8 mouse cellular contexts compared by ENCODE assay signal in the genomic region with DNA sequence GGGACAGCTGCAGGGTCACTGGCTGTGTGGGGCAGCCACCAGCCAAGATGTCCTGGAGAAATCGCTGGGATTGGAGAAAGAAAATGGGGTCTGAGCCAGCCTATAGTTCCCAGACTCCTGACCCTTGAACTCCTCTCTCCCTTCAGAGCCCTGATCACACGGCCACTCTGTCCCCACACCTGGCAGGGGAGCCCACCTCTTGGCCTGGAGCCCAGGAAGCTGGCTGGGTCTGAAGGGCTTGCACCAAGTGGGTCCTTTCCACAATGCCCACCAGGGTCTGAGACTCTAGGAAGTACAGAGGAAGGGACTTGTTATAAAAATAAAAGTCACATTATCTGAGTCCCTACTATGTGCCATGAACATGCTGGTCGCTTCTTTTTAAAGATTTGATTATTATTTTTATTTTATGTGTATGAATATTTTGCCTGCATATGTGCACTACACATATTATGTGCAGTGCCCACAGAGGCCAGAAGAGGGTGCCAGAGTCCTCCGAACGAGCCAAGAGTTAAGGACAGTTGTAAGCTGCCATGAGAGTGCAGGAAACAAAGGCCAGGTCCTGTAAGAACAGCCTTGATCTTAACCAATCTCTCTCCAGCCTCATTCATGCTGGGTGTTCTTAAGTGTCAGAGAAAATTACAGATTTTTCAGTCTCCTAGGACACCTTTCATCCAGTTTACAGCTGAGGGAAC. TPM values are rescaled to one million over a fixed set of nuclear protein-coding genes. Genes with fewer than 3 reads are reported as not detected.
DNase-seq lines count a peak whose midpoint lies in the region; ATAC-seq and TF ChIP-seq lines count a peak whose summit lies in the region.
"Had no signal": no experiment of that assay in that cellular context is flagged by ENCODE, and none has a peak within 500 bp of the region (broad histone marks: within the 10 kb centered on the region; RNA-seq: fewer than 3 reads in every experiment).

No protein-coding gene starts in this region.

- POLR2A ChIA-PET in Patski (lab: Charles Lee), result no interaction called here

- CTCF ChIA-PET in Patski (lab: Charles Lee), result interaction anchor here (0.7 to 2.9 kb wide), 10 partner anchors 11 to 186 kb away, joined by 3 to 16 read pairs (median 4); a partner anchor contains a TSS

- ATAC-seq in Patski, result no peak

- no peaks in the 10 kb centered on the region for H3K27me3 ChIP-seq in Patski

- in situ Hi-C loops in Patski (cut with MboI; ENCODE audit: low pct_unique_long_range_greater_than_20kb), result no loop called here

- DNase-seq in CD8-positive naive resting alpha-beta T cell, adult 2 months (ENCODE audit: low read depth in 2 of 2, low spot score in 2 of 2), result peak; percentile 42 to 58
- DNase-seq in Patski (ENCODE audit: low read depth, low spot score), result no peak
- peak; percentile 66 to 73 for DNase-seq in cerebellum, postnatal 36 days
- DNase-seq in gastrocnemius, adult 8-10 months (ENCODE audit: low spot score in 2 of 2), result peak; percentile 47 to 52
- peak; percentile 76 for DNase-seq in layer of hippocampus, adult 11-12 months (ENCODE audit: low spot score)
- peak; percentile 71 for DNase-seq in lung, postnatal 25 days (ENCODE audit: low spot score)
- peak; percentile 83 to 86 for DNase-seq in right cerebral cortex, adult 2 months (ENCODE audit: low spot score in 2 of 2)

- peak; percentile 86 for TF ChIP-seq CTCF in Patski (IDR thresholded peaks at IDR 0.05)

RNA-seq across cellular contexts. Expression of a gene that starts 11.3 kb away (rescaled TPM):
- 0.12 TPM for polyA plus RNA-seq in Patski (2021)
- not detected for total RNA-seq in gastrocnemius, adult 8-10 months (2022)

RNA-seq across cellular contexts. Expression of a gene that starts 19.2 kb away (rescaled TPM):
- polyA plus RNA-seq in Patski (2021), result 0.60 TPM
- under 1 TPM in 2 of 4 experiments, not detected in 2; 0.17 to 0.27 TPM for total RNA-seq in gastrocnemius, adult 8-10 months (2022)

RNA-seq across cellular contexts. Expression of a gene that starts 28.6 kb away (rescaled TPM):
- 1.2 TPM for polyA plus RNA-seq in Patski (2021)
- under 1 TPM in 2 of 4 experiments, not detected in 2; 0.11 to 0.58 TPM for total RNA-seq in gastrocnemius, adult 8-10 months (2022)
- polyA plus RNA-seq: limb, embryonic 12.5 days had no signal

RNA-seq across cellular contexts. Expression of a gene that starts 33.3 kb away (rescaled TPM):
- polyA plus RNA-seq in Patski (2021), result 0.24 TPM
- total RNA-seq in gastrocnemius, adult 8-10 months (2022), result 100 to 1,000 TPM; 243 to 314 (median 275) TPM
- polyA plus RNA-seq: limb, embryonic 12.5 days had no signal

RNA-seq across cellular contexts. Expression of a gene that starts 48.7 kb away (rescaled TPM):
- 0.06 TPM for polyA plus RNA-seq in Patski (2021)
- under 1 TPM in 3 of 4 experiments, not detected in 1; 0.32 to 0.54 (median 0.36) TPM for total RNA-seq in gastrocnemius, adult 8-10 months (2022)
- polyA plus RNA-seq: limb, embryonic 12.5 days had no signal
